Mouse (Mus musculus) bone marrow, adult 2 months (tissue): ENCODE results near the gene Dusp6.

Source experiments
- CTCF ChIP-seq: fragments of 200-500 bp; IDR thresholded peaks from 2 replicates; pipeline ENCODE4 v1.5.1; 2011; ENCODE audit warnings: low read length, control low read depth; ENCODE audit not compliant: control insufficient read depth, insufficient read depth
- POLR2A ChIP-seq: fragments of 200-500 bp; IDR thresholded peaks from 2 replicates; pipeline ENCODE4 v1.6.1; 2011; ENCODE audit warnings: low read depth, mild to moderate bottlenecking, control low read depth, low read length, borderline replicate concordance; ENCODE audit not compliant: control insufficient read depth

DNA sequence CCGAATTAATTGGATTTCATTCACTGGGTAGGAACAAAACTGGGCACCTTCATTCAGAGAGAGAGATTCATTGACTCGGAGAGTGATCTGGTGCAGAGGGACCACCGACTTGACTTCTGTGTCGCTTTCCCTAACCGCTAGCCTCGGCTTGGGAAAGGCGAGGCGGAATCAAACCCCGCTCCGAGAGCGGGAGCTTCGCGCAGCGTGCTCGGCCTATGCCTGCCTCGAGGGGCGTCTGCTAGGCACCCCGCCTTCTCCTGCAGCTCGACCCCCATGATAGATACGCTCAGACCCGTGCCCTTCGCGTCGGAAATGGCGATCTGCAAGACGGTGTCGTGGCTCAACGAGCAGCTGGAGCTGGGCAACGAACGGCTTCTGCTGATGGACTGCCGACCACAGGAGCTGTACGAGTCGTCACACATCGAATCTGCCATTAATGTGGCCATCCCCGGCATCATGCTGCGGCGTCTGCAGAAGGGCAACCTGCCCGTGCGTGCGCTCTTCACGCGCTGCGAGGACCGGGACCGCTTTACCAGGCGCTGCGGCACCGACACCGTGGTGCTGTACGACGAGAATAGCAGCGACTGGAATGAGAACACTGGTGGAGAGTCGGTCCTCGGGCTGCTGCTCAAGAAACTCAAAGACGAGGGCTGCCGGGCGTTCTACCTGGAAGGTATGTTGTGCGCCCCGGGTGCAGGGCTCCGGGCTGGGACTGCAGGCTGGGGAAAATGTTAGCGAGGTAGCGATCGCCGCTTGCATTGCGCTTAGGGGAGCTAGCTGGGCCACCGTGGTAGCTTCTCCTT lies 589 bp downstream of the Dusp6 start:
- TF ChIP-seq POLR2A (no peak), CTCF (no peak)
